Mouse (Mus musculus) intestine, postnatal 0 days (tissue): Measurements from ENCODE around the gene Ifrd2. TPM values are rescaled to one million over a fixed set of nuclear protein-coding genes. Genes with fewer than 3 reads are reported as not detected.

Source experiments
- ATAC-seq: fragments of 200-750 bp; cut with Nextera tagmentation; 2 replicates; pipeline ENCODE4 v1.8.0; 2017; ENCODE audit warnings: mild to moderate bottlenecking, moderate TSS enrichment, moderate library complexity
- H3K27ac ChIP-seq: fragments of 300-500 bp; sonication (generic); 2 replicates; pipeline ENCODE4 v1.5.1; 2014; ENCODE audit warnings: mild to moderate bottlenecking, low read depth, low read length, moderate library complexity
- H3K27me3 ChIP-seq: fragments of 300-500 bp; sonication (generic); replicated peaks from 2 replicates; pipeline ENCODE4 v1.6.1; 2014; ENCODE audit warnings: low read length, mixed read lengths; ENCODE audit not compliant: control insufficient read depth, insufficient read depth
- H3K36me3 ChIP-seq: fragments of 300-500 bp; sonication (generic); 2 replicates; pipeline ENCODE4 v1.6.1; 2014; ENCODE audit warnings: mild to moderate bottlenecking, moderate library complexity; ENCODE audit not compliant: control insufficient read depth, insufficient read depth
- H3K4me1 ChIP-seq: fragments of 300-500 bp; sonication (generic); replicated peaks from 2 replicates; pipeline ENCODE4 v1.6.1; 2014; ENCODE audit warnings: antibody characterized with exemption, low read length, mixed read lengths; ENCODE audit not compliant: control insufficient read depth, insufficient read depth
- H3K4me2 ChIP-seq: fragments of 300-500 bp; sonication (generic); replicated peaks from 2 replicates; pipeline ENCODE4 v1.6.1; 2014; ENCODE audit warnings: low read depth, mild to moderate bottlenecking, moderate library complexity
- H3K4me3 ChIP-seq: fragments of 300-500 bp; sonication (generic); 2 replicates; pipeline ENCODE4 v1.5.1; 2014; ENCODE audit warnings: low read depth, low read length
- H3K9ac ChIP-seq: fragments of 300-500 bp; sonication (generic); 2 replicates; pipeline ENCODE4 v1.6.1; 2014; ENCODE audit warnings: mild to moderate bottlenecking, low read depth, low read length
- H3K9me3 ChIP-seq: fragments of 300-500 bp; sonication (generic); 2 replicates; pipeline ENCODE4 v1.6.1; 2016; ENCODE audit warnings: mixed run types; ENCODE audit not compliant: control insufficient read depth
- CTCF ChIP-seq: sonication (generic); IDR thresholded peaks from 2 replicates; pipeline ENCODE4 v1.5.1; 2016; ENCODE audit warnings: low read depth, mild to moderate bottlenecking, control low read depth, antibody characterized with exemption, moderate library complexity
- WGBS: fragments of 180-500 bp; shearing (Covaris S2); extraction: QIAGEN DNeasy Blood & Tissue Kit; methylation state at CpG from one replicate; pipeline ENCODE4 v1.1.7; 2014; 5-methylcytosine and 5-hydroxymethylcytosine counted together
- polyA plus RNA-seq: library from polyadenylated mRNA; unstranded; fragments of >200 nt; fragmentation: Nextera tagmentation; extraction: Ambion mirVana; gene quantifications from 2 replicates; pipeline ENCODE4 v1.2.1, GENCODE M21; 2015

The Ifrd2 gene
- polyA plus RNA-seq, 1 experiment from 2014 or later = 36.9 TPM

- Histone ChIP-seq H3K27me3 (no peaks in the 10 kb centered on the region), H3K4me2 (peak overlapping the region; percentile 60), H3K9ac (peak overlapping the region; percentile 26; the same call in 1 of the 2 replicates), H3K27ac (peak overlapping the region; percentile 95), H3K4me3 (peak overlapping the region; percentile 26), H3K36me3 (peaks cover 37% of the 10 kb centered on the region), H3K9me3 (no peaks in the 10 kb centered on the region), H3K4me1 (peaks cover 4% of the 10 kb centered on the region; the same call in 1 of the 2 replicates)
- ATAC-seq = peak; percentile 20; the same call in 1 of the 2 replicates
- 47% methylated on average over 6 of the region's 6 CpGs for WGBS
- TF ChIP-seq CTCF = no peak
These were observed 3.3 kb downstream of the Ifrd2 start for GRCm38 (mm10) chr9:107590773-107591060.

GRCm38 (mm10) chr9:107593101-107593976 is 5.9 kb downstream of the Ifrd2 start:
- Histone ChIP-seq H3K27ac (no peak overlapping the region), H3K27me3 (no peaks in the 10 kb centered on the region), H3K9ac (no peak overlapping the region), H3K4me3 (no peak overlapping the region), H3K4me1 (no peaks in the 10 kb centered on the region; the same call in 1 of the 2 replicates), H3K4me2 (no peak overlapping the region), H3K9me3 (no peaks in the 10 kb centered on the region), H3K36me3 (peaks cover 42% of the 10 kb centered on the region)
- no peak for TF ChIP-seq CTCF
- 70% methylated on average over 11 of the region's 11 CpGs for WGBS
- no peak for ATAC-seq

- TF ChIP-seq CTCF = no peak
- Histone ChIP-seq H3K4me2 (no peak overlapping the region), H3K27ac (no peak overlapping the region), H3K4me3 (no peak overlapping the region), H3K4me1 (no peaks in the 10 kb centered on the region; the same call in 1 of the 2 replicates), H3K9me3 (no peaks in the 10 kb centered on the region), H3K36me3 (peaks cover 50% of the 10 kb centered on the region), H3K27me3 (no peaks in the 10 kb centered on the region), H3K9ac (no peak overlapping the region)
- ATAC-seq = no peak
- WGBS = 72% methylated on average over 8 of the region's 8 CpGs
These were observed 7.0 kb downstream of the Ifrd2 start for GRCm38 (mm10) chr9:107594281-107595062.

GRCm38 (mm10) chr9:107596619-107597569 is 9.5 kb downstream of the Ifrd2 start:
- WGBS = 91% methylated on average over 11 of the region's 11 CpGs
- no peak for TF ChIP-seq CTCF
- Histone ChIP-seq H3K4me2 (no peak overlapping the region), H3K4me1 (0 out of 2 replicates have a peak, but pooled peaks cover 2% of the 10 kb centered on the region), H3K9me3 (no peaks in the 10 kb centered on the region), H3K36me3 (peaks cover 41% of the 10 kb centered on the region), H3K4me3 (no peak overlapping the region), H3K9ac (no peak overlapping the region), H3K27me3 (no peaks in the 10 kb centered on the region), H3K27ac (no peak overlapping the region)
- ATAC-seq = no peak

- no peak overlapping the region for H3K4me2 ChIP-seq
- WGBS = 49% methylated on average over 5 of the region's 5 CpGs
These were observed 10.9 kb downstream of the Ifrd2 start for GRCm38 (mm10) chr9:107598385-107598784.

More at GRCm38 (mm10) chr9:107598385-107598784, 10.9 kb downstream of the Ifrd2 start:
- TF ChIP-seq CTCF = no peak
- Histone ChIP-seq H3K9ac (no peak overlapping the region), H3K4me1 (0 out of 2 replicates have a peak, but pooled peaks cover 3% of the 10 kb centered on the region), H3K27ac (peak overlapping the region; percentile 28), H3K9me3 (no peaks in the 10 kb centered on the region), H3K4me3 (no peak overlapping the region), H3K27me3 (no peaks in the 10 kb centered on the region), H3K36me3 (peaks cover 27% of the 10 kb centered on the region; the same call in 1 of the 2 replicates)
- ATAC-seq = no peak
